Mouse (Mus musculus) heart, adult 11 months (tissue): ENCODE measurements at regions not wholly inside any gene's neighbourhood (a gene's known extent, or its start where the extent isn't known, plus 50 kb on each side); places are given as distances from the start of the nearest gene placed in this dataset.

Experiments
- DNase-seq: peaks from one replicate; pipeline ENCODE4 v3.0.0; 2022

GRCm38 (mm10) chr2:133373543-133373942 is 178.4 kb upstream of the Bmp2 start:
- no peak for DNase-seq

- DNase-seq, result peak; percentile 88
Measured at GRCm38 (mm10) chr2:133381054-133381453, 170.9 kb upstream of the Bmp2 start.

- no peak for DNase-seq
Measured at GRCm38 (mm10) chr2:133383135-133383920, 168.6 kb upstream of the Bmp2 start.

GRCm38 (mm10) chr2:133385297-133385696 is 166.7 kb upstream of the Bmp2 start:
- DNase-seq, result no peak

- DNase-seq, result no peak
Measured at GRCm38 (mm10) chr2:133387349-133387748, 164.6 kb upstream of the Bmp2 start.

GRCm38 (mm10) chr2:133392298-133392697 is 159.7 kb upstream of the Bmp2 start:
- no peak for DNase-seq

- DNase-seq, result no peak
Measured at GRCm38 (mm10) chr2:133397566-133397965, 154.4 kb upstream of the Bmp2 start.

GRCm38 (mm10) chr2:133399059-133399690 is 152.8 kb upstream of the Bmp2 start:
- DNase-seq, result peak; percentile 22

- DNase-seq, result no peak
Measured at GRCm38 (mm10) chr2:133400963-133401362, 151.0 kb upstream of the Bmp2 start.

- peak; percentile 65 for DNase-seq
Measured at GRCm38 (mm10) chr2:133416990-133417581, 134.9 kb upstream of the Bmp2 start.

GRCm38 (mm10) chr2:133419686-133420303 is 132.2 kb upstream of the Bmp2 start:
- peak; percentile 33 for DNase-seq

GRCm38 (mm10) chr2:133425538-133425937 is 126.4 kb upstream of the Bmp2 start:
- peak; percentile 44 for DNase-seq

- DNase-seq, result peak; percentile 93
Measured at GRCm38 (mm10) chr2:133427039-133427438, 124.9 kb upstream of the Bmp2 start.

- peak; percentile 80 for DNase-seq
Measured at GRCm38 (mm10) chr2:133429369-133430062, 122.4 kb upstream of the Bmp2 start.

- peak; percentile 93 for DNase-seq
Measured at GRCm38 (mm10) chr2:133430741-133431438, 121.1 kb upstream of the Bmp2 start.

- peak; percentile 82 for DNase-seq
Measured at GRCm38 (mm10) chr2:133432141-133432813, 119.7 kb upstream of the Bmp2 start.

GRCm38 (mm10) chr2:133436913-133437843 is 114.8 kb upstream of the Bmp2 start:
- DNase-seq, result peak; percentile 53

- peak; percentile 40 for DNase-seq
Measured at GRCm38 (mm10) chr2:133438018-133438417, 113.9 kb upstream of the Bmp2 start.

- no peak for DNase-seq
Measured at GRCm38 (mm10) chr2:133443024-133443423, 108.9 kb upstream of the Bmp2 start.

- peak; percentile 95 for DNase-seq
Measured at GRCm38 (mm10) chr2:133443490-133443889, 108.5 kb upstream of the Bmp2 start.
